Mouse (Mus musculus) embryonic facial prominence, embryonic 11.5 days (tissue): ENCODE data around the gene Tas2r129. TPM values are rescaled to one million over a fixed set of nuclear protein-coding genes. Genes with fewer than 3 reads are reported as not detected.
"Not testable (repeated sequence)": the region's sequence is repeated elsewhere in the genome, so short reads cannot be mapped to it uniquely, and the experiment has no call there.

Experiments used
- ATAC-seq: fragments of 200-750 bp; cut with Nextera tagmentation; replicated peaks from 2 replicates; pipeline ENCODE4 v1.8.0; 2017; ENCODE audit warnings: low read depth; ENCODE audit not compliant: insufficient number of reproducible peaks, low FRiP score, low TSS enrichment
- DNase-seq: peaks from one replicate; pipeline ENCODE4 v3.0.0-alpha.2; 2015; ENCODE audit warnings: low spot score
- H3K27ac ChIP-seq: fragments of 300-500 bp; sonication (generic); replicated peaks from 2 replicates; pipeline ENCODE4 v1.5.1; 2014; ENCODE audit warnings: mild to moderate bottlenecking, low read depth, low read length, control low read depth
- H3K27me3 ChIP-seq: fragments of 300-500 bp; sonication (generic); 2 replicates; pipeline ENCODE4 v1.6.1; 2014; ENCODE audit warnings: mild to moderate bottlenecking, low read length, moderate library complexity, mixed read lengths; ENCODE audit not compliant: control insufficient read depth, insufficient read depth
- H3K36me3 ChIP-seq: fragments of 300-500 bp; sonication (generic); replicated peaks from 2 replicates; pipeline ENCODE4 v1.6.1; 2014; ENCODE audit warnings: low read depth, mild to moderate bottlenecking, low read length, moderate library complexity, mixed read lengths; ENCODE audit not compliant: control insufficient read depth, insufficient read depth
- H3K4me1 ChIP-seq: fragments of 300-500 bp; sonication (generic); 2 replicates; pipeline ENCODE4 v1.6.1; 2014; ENCODE audit warnings: low read length, mixed read lengths; ENCODE audit not compliant: control insufficient read depth, insufficient read depth
- H3K4me2 ChIP-seq: fragments of 300-500 bp; sonication (generic); 2 replicates; pipeline ENCODE4 v1.6.1; 2014; ENCODE audit warnings: low read depth, mild to moderate bottlenecking, control low read depth, low read length, moderate library complexity
- H3K4me3 ChIP-seq: fragments of 300-500 bp; sonication (generic); 2 replicates; pipeline ENCODE4 v1.5.1; 2014; ENCODE audit warnings: low read depth, low read length, control low read depth
- H3K9ac ChIP-seq: fragments of 300-500 bp; sonication (generic); replicated peaks from 2 replicates; pipeline ENCODE4 v1.6.1; 2014; ENCODE audit warnings: mild to moderate bottlenecking, control low read depth, low read length
- H3K9me3 ChIP-seq: fragments of 300-500 bp; sonication (generic); replicated peaks from 2 replicates; pipeline ENCODE4 v1.6.1; 2016; ENCODE audit warnings: mild to moderate bottlenecking, low read length, inconsistent platforms, mixed read lengths; ENCODE audit not compliant: control insufficient read depth
- WGBS: fragments of 180-500 bp; shearing (Covaris S2); extraction: QIAGEN DNeasy Blood & Tissue Kit; methylation state at CpG from one replicate; pipeline ENCODE4 v1.1.7; 2014; 5-methylcytosine and 5-hydroxymethylcytosine counted together
- polyA plus RNA-seq: library from polyadenylated mRNA; unstranded; fragments of >200 nt; fragmentation: Nextera tagmentation; extraction: Ambion mirVana; gene quantifications from 2 replicates; pipeline ENCODE4 v1.2.1, GENCODE M21; 2014

Gene Tas2r129
- polyA plus RNA-seq = not detected in 2 replicates

DNA sequence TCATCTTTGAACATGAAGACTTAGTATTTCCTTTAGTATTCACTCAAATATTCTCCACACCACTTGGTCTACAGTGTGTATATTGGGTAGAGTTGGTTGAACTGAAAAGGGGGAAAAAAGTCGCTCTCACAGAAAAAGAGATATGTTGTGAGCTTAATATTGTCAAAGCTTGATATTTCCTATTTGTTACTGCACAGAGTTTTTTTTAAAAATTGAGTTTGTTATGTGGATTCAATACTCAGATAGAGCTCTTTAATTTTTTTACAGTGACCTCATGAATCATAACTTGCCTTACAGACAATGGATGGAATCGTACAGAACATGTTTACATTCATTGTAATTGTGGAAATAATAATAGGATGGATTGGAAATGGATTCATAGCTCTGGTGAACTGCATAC is at the start of gene Tas2r129:
Gene Tas2r129 (plus strand): TSS at position 301 of the 400 bp plus-strand sequence.
- H3K4me3 ChIP-seq = no peak within 1 kb of the TSS
- ATAC-seq (no peak), DNase-seq (no peak)
- no peaks in the 10 kb centered on the region for H3K27me3 ChIP-seq
- no peaks in the 10 kb centered on the region for H3K4me1 ChIP-seq
- H3K9me3 ChIP-seq = no peaks in the 10 kb centered on the region
- no peak within 1 kb of the TSS for H3K27ac ChIP-seq
- WGBS = 80% methylated on average over 2 of the region's 2 CpGs
- H3K36me3 ChIP-seq = no peaks in the 10 kb centered on the region
- no peak within 1 kb of the TSS for H3K9ac ChIP-seq
- no peak within 1 kb of the TSS for H3K4me2 ChIP-seq

DNA sequence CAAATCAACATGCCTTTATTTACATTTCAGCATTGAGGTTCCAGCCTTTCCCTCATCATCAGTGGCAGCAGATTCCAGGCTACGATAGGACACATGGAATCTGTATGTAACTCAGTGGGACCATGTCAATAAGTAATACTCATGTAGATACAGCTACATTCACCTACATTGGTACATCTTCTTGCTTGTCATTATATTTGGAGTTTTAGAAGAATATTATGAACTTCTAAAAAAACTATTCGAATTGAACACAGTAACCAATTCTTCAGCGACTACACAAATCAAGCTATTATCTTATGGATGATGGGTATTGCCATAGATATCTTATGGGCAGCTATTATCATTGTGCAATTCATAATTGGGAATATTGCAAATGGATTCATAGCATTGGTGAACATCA is 41.6 kb upstream of the Tas2r129 start, which contains the start of gene Tas2r125:
Gene Tas2r125 (plus strand): TSS at position 301 of the 400 bp plus-strand sequence.
- DNase-seq (no peak), ATAC-seq (no peak)
- Histone ChIP-seq H3K4me2 (no peak within 1 kb of the TSS), H3K9ac (no peak within 1 kb of the TSS), H3K27ac (no peak within 1 kb of the TSS), H3K9me3 (no peaks in the 10 kb centered on the region), H3K36me3 (no peaks in the 10 kb centered on the region), H3K4me3 (no peak within 1 kb of the TSS), H3K27me3 (no peaks in the 10 kb centered on the region), H3K4me1 (no peaks in the 10 kb centered on the region)
- 84% methylated on average over 3 of the region's 3 CpGs for WGBS

DNA sequence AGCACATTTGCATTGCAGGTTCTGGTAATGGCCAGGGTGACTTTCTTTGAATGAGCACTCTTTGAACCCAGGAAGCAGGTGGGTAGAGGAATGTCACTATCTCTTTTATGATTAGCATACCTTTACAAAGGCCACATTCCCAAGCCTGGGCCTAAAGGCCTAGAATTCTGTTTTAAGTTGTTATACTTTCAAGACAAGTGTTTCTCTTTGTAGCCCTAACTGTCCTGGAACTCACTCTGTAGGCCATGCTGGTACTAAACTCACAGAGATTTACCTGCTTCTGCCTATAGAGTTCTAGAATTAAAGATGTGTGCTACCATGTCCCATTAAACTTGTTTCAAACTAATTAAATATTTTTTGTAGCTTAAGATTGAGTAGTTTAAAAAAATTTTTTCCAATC is 9.5 kb upstream of the Tas2r129 start:
- H3K4me2 ChIP-seq, H3K27ac ChIP-seq, H3K9me3 ChIP-seq, H3K27me3 ChIP-seq, H3K36me3 ChIP-seq, DNase-seq, ATAC-seq, H3K4me1 ChIP-seq, H3K4me3 ChIP-seq, H3K9ac ChIP-seq: not testable (repeated sequence)

DNA sequence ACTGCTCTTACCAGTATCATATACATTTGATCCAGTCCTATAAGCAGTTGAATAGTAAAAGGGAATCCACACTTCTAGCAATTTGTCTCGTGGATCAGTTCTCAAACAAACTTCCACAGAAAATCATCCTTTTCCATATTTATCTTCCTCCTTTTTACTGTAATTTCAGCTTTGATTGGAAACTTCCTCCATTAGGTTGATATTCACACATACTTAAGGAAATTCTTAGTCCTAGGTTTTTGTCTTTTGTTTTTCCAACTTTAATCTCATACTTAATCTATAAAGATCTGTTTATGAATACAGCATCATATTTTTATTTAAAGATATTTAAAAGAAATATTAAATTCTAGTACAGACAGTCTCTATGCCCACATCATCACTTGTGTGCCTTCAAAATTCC is 6.9 kb downstream of the Tas2r129 start, which contains the start of gene Tas2r131:
Gene Tas2r131 (minus strand): TSS at position 101 of the 400 bp plus-strand sequence.
- 69% methylated on average over 1 of the region's 1 CpGs for WGBS
- Histone ChIP-seq H3K4me2 (no peak within 1 kb of the TSS), H3K9ac (no peak within 1 kb of the TSS), H3K4me3 (no peak within 1 kb of the TSS), H3K9me3 (no peaks in the 10 kb centered on the region), H3K36me3 (no peaks in the 10 kb centered on the region), H3K4me1 (no peaks in the 10 kb centered on the region), H3K27ac (no peak within 1 kb of the TSS), H3K27me3 (no peaks in the 10 kb centered on the region)
- no peak for DNase-seq
- no peak for ATAC-seq

DNA sequence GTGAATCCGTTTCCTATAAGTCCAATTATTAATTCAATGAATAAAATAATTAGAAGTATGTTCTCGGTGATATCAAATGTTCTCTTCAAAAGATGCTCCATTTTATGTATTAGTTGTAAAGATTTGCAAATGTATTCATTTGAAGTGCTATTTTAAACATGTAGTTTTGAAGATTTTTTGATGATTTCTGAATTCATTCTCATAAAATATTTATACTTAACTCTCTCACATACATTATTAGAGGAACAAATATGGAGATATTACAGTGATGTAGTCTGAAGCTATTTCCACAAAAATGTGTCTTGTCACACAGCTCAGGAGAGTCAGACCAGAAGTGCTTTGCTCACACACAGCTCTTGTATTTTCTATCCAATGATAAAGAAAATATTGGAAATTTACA is 30.0 kb downstream of the Tas2r129 start, which contains the start of gene Tas2r109:
Gene Tas2r109 (minus strand): TSS at position 101 of the 400 bp plus-strand sequence.
- DNase-seq (no peak), ATAC-seq (no peak)
- Histone ChIP-seq H3K36me3 (no peaks in the 10 kb centered on the region), H3K9me3 (no peaks in the 10 kb centered on the region), H3K4me3 (no peak within 1 kb of the TSS), H3K27me3 (no peaks in the 10 kb centered on the region), H3K4me1 (no peaks in the 10 kb centered on the region), H3K27ac (no peak within 1 kb of the TSS), H3K9ac (no peak within 1 kb of the TSS), H3K4me2 (no peak within 1 kb of the TSS)
- WGBS = 76% methylated on average over 2 of the region's 2 CpGs

Other genes with a start within 250 kb of the Tas2r129 start
- not detected in 2 replicates for gene Tas2r122, start 239.2 kb upstream of the Tas2r129 start, polyA plus RNA-seq
- gene Tas2r115, start 213.1 kb upstream of the Tas2r129 start, polyA plus RNA-seq = not detected in 2 replicates
- gene Tas2r124, start 196.4 kb upstream of the Tas2r129 start, polyA plus RNA-seq = not detected in 2 replicates
- gene Tas2r102, start 189.0 kb upstream of the Tas2r129 start, polyA plus RNA-seq = not detected in 2 replicates
- gene Tas2r136, start 172.9 kb upstream of the Tas2r129 start, polyA plus RNA-seq = not detected in 2 replicates
- gene Tas2r117, start 148.3 kb upstream of the Tas2r129 start, polyA plus RNA-seq = not detected in 2 replicates
- gene Tas2r123, start 104.0 kb upstream of the Tas2r129 start, polyA plus RNA-seq = not detected in 2 replicates
- gene Tas2r116, start 95.7 kb upstream of the Tas2r129 start, polyA plus RNA-seq = not detected in 2 replicates
- not detected in 2 replicates for gene Tas2r110, start 83.1 kb upstream of the Tas2r129 start, polyA plus RNA-seq
- not detected in 2 replicates for gene Tas2r113, start 58.1 kb upstream of the Tas2r129 start, polyA plus RNA-seq
- gene Tas2r125, start 41.5 kb upstream of the Tas2r129 start, polyA plus RNA-seq = not detected in 2 replicates
- gene Tas2r131, start 6.8 kb downstream of the Tas2r129 start, polyA plus RNA-seq = not detected in 2 replicates
- not detected in 2 replicates for gene Tas2r109, start 29.9 kb downstream of the Tas2r129 start, polyA plus RNA-seq
- not detected in 2 replicates for gene Tas2r103, start 86.0 kb downstream of the Tas2r129 start, polyA plus RNA-seq
- gene Tas2r140, start 104.7 kb downstream of the Tas2r129 start, polyA plus RNA-seq = not detected in 2 replicates
- gene Smim10l1, start 153.8 kb downstream of the Tas2r129 start, polyA plus RNA-seq = 75.8 and 95.1 TPM in 2 replicates